Mouse (Mus musculus) C2C12 (cell line): ENCODE data around the gene Fgd2.

ENCODE experiments used
- CEBPB ChIP-seq: IDR thresholded peaks from one replicate; pipeline ENCODE4 v1.6.1; 2011; ENCODE audit warnings: low read depth, mild to moderate bottlenecking, control low read depth, moderate library complexity
- CTCF ChIP-seq: IDR thresholded peaks from one replicate; pipeline ENCODE4 v1.5.1; 2011; ENCODE audit not compliant: control insufficient read depth, insufficient read depth, insufficient read length
- MAX ChIP-seq: IDR thresholded peaks from one replicate; pipeline ENCODE4 v1.6.1; 2011; ENCODE audit warnings: mild to moderate bottlenecking, control low read depth
- MYOG ChIP-seq: IDR thresholded peaks from one replicate; pipeline ENCODE4 v1.6.1; 2011; ENCODE audit not compliant: control insufficient read depth, insufficient read length; ENCODE audit errors: extremely low read depth
- USF1 ChIP-seq: IDR thresholded peaks from one replicate; pipeline ENCODE4 v1.6.1; 2011; ENCODE audit warnings: low read depth, mild to moderate bottlenecking, control low read depth, moderate library complexity

- no peak for TF ChIP-seq CTCF
- no peak for TF ChIP-seq MYOG
- TF ChIP-seq MAX: no peak
- TF ChIP-seq USF1: no peak
- no peak for TF ChIP-seq CEBPB
Measured at GRCm38 (mm10) chr17:29396056-29396799, 35.5 kb downstream of the Fgd2 start.
